Mouse (Mus musculus) forebrain, embryonic 14.5 days (tissue): ENCODE results near the gene Olfr1245. TPM values are rescaled to one million over a fixed set of nuclear protein-coding genes. Genes with fewer than 3 reads are reported as not detected.

Experiments
- polyA plus RNA-seq: library from polyadenylated mRNA; unstranded; fragments of >200 nt; fragmentation: Nextera tagmentation; extraction: Ambion mirVana; gene quantifications from 2 replicates; pipeline ENCODE4 v1.2.1, GENCODE M21; 2014

The Olfr1245 gene
- polyA plus RNA-seq, 1 experiment from 2014 or later = not detected

Other genes starting within 250 kb of the Olfr1245 start
- not detected in 2 replicates for gene Olfr1232, start 248.8 kb downstream of the Olfr1245 start, polyA plus RNA-seq
- not detected in 2 replicates for gene Olfr1233, start 236.0 kb downstream of the Olfr1245 start, polyA plus RNA-seq
- gene Olfr1234, start 213.6 kb downstream of the Olfr1245 start, polyA plus RNA-seq = not detected in 2 replicates
- not detected in 2 replicates for gene Olfr1238, start 168.8 kb downstream of the Olfr1245 start, polyA plus RNA-seq
- gene Olfr1239, start 158.0 kb downstream of the Olfr1245 start, polyA plus RNA-seq = not detected in 2 replicates
- not detected in 2 replicates for gene Olfr1240, start 135.4 kb downstream of the Olfr1245 start, polyA plus RNA-seq
- gene Olfr1241, start 91.3 kb downstream of the Olfr1245 start, polyA plus RNA-seq = not detected in 2 replicates
- gene Olfr1242, start 80.1 kb downstream of the Olfr1245 start, polyA plus RNA-seq = not detected in 2 replicates
- not detected in 2 replicates for gene Olfr1243, start 47.0 kb downstream of the Olfr1245 start, polyA plus RNA-seq
- gene Olfr1246, start 14.7 kb upstream of the Olfr1245 start, polyA plus RNA-seq = not detected in 2 replicates
- not detected in 2 replicates for gene Olfr1247, start 35.7 kb upstream of the Olfr1245 start, polyA plus RNA-seq
- gene Olfr1248, start 39.8 kb upstream of the Olfr1245 start, polyA plus RNA-seq = not detected in 2 replicates
- gene Olfr1249, start 56.5 kb upstream of the Olfr1245 start, polyA plus RNA-seq = not detected in 2 replicates
- not detected in 2 replicates for gene Olfr1250, start 83.0 kb upstream of the Olfr1245 start, polyA plus RNA-seq
- gene Olfr1251, start 93.5 kb upstream of the Olfr1245 start, polyA plus RNA-seq = not detected in 2 replicates
- gene Olfr1252, start 146.6 kb upstream of the Olfr1245 start, polyA plus RNA-seq = not detected in 2 replicates
- gene Olfr1253, start 178.6 kb upstream of the Olfr1245 start, polyA plus RNA-seq = not detected in 2 replicates
- gene Olfr1254, start 215.2 kb upstream of the Olfr1245 start, polyA plus RNA-seq = not detected in 2 replicates
- gene Olfr1255, start 233.6 kb upstream of the Olfr1245 start, polyA plus RNA-seq = not detected in 2 replicates